Mouse (Mus musculus): ENCODE results near the gene Cbfa2t3. TPM values are rescaled to one million over a fixed set of nuclear protein-coding genes. Genes with fewer than 3 reads are reported as not detected.
A peak's percentile ranks its signal among the peaks of the same experiment; 100 is the strongest.

Cbfa2t3 gene
- 5.9 and 7.6 TPM in 2 replicates for polyA plus RNA-seq (2015; fragmentation: Nextera tagmentation; extraction: Ambion mirVana)

DNA sequence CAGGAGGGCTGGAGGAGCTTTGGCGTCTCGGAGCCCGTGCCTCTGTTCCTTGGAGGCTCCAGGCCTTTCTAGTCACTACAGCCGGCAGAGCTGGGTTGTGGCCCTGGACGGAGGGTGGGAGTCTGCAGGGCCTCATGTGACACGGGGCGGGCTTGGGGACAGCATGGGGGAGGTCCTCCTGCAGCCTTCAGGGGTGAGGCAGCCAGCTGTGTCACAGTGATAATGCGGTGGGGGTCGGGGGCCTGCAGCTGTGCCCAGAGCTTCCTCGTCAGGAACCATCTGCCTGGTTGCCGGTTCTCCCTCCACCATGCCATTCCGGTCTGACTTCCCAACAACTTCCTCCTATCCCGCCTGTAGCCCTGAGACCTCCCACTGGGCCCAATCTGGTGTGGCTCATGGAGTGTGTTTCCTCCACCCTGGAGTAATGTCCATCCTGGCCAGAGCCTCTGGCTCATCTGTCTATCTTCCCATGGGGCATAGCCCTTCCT, at the start of gene Cbfa2t3:
Cbfa2t3 (minus strand) TSS at position 105 of the 488 bp plus-strand sequence.
- WGBS = 45% methylated on average over 13 of the region's 13 CpGs
- H3K27me3 ChIP-seq (replicated peaks; ENCODE audit: control insufficient read depth, insufficient read depth, low read length) = no peaks in the 10 kb centered on the region
- peak within 1 kb of the TSS; percentile 30; the same call in 1 of the 2 replicates for H3K4me2 ChIP-seq (replicated peaks; ENCODE audit: low read depth)
- no peak within 1 kb of the TSS for H3K27ac ChIP-seq (ENCODE audit: low read depth, low read length)
- no peak within 1 kb of the TSS for H3K9ac ChIP-seq (ENCODE audit: low read depth, low read length)
- no peak for ATAC-seq
- no peaks in the 10 kb centered on the region for H3K36me3 ChIP-seq (ENCODE audit: control insufficient read depth, insufficient read depth)
- no peak within 1 kb of the TSS for H3K4me3 ChIP-seq (ENCODE audit: low read depth, low read length)
- H3K4me1 ChIP-seq (replicated peaks; ENCODE audit: control insufficient read depth, insufficient read depth, low read length) = no peaks in the 10 kb centered on the region
- TF ChIP-seq CTCF (IDR thresholded peaks at IDR 0.05; ENCODE audit: low read depth) = no peak
- H3K9me3 ChIP-seq (ENCODE audit: control insufficient read depth) = no peaks in the 10 kb centered on the region

GRCm38 (mm10) chr8:122747825-122748224, 48.9 kb upstream of the Cbfa2t3 start:
- Histone ChIP-seq H3K4me2 (replicated peaks; ENCODE audit: low read depth) (no peak overlapping the region), H3K9me3 (ENCODE audit: control insufficient read depth) (no peaks in the 10 kb centered on the region), H3K4me1 (replicated peaks; ENCODE audit: control insufficient read depth, insufficient read depth, low read length) (no peaks in the 10 kb centered on the region), H3K27ac (ENCODE audit: low read depth, low read length) (no peak overlapping the region), H3K36me3 (ENCODE audit: control insufficient read depth, insufficient read depth) (no peaks in the 10 kb centered on the region), H3K9ac (ENCODE audit: low read depth, low read length) (no peak overlapping the region), H3K4me3 (ENCODE audit: low read depth, low read length) (no peak overlapping the region), H3K27me3 (replicated peaks; ENCODE audit: control insufficient read depth, insufficient read depth, low read length) (0 out of 2 replicates have a peak, but pooled peaks cover 2% of the 10 kb centered on the region)
- WGBS = 100% methylated on average over 1 of the region's 1 CpGs
- no peak for TF ChIP-seq CTCF (IDR thresholded peaks at IDR 0.05; ENCODE audit: low read depth)
- no peak for ATAC-seq

DNA sequence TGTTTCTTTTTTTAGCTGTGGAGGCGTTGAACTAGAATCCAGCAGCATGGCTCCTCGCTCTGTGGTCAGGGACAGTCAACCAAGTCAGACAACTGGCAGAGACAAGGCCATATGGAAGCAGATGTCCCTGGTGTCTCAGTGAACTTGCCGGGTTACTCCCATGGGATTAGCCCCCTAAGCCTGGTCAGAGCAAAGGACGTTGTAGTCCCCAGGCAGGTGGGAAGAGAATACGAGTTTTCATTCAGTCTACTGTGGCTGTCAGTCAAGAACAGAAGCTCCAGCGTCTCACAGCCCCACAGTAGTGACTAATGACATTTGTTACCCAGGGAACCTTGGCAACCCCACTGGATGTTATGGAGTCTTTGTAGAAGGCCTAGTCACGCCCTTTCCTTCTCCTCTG, 47.5 kb upstream of the Cbfa2t3 start:
- WGBS = 61% methylated on average over 7 of the region's 7 CpGs
- Histone ChIP-seq H3K4me2 (replicated peaks; ENCODE audit: low read depth) (no peak overlapping the region), H3K27ac (ENCODE audit: low read depth, low read length) (no peak overlapping the region), H3K9me3 (ENCODE audit: control insufficient read depth) (no peaks in the 10 kb centered on the region), H3K9ac (ENCODE audit: low read depth, low read length) (no peak overlapping the region), H3K4me3 (ENCODE audit: low read depth, low read length) (no peak overlapping the region), H3K36me3 (ENCODE audit: control insufficient read depth, insufficient read depth) (no peaks in the 10 kb centered on the region), H3K4me1 (replicated peaks; ENCODE audit: control insufficient read depth, insufficient read depth, low read length) (no peaks in the 10 kb centered on the region), H3K27me3 (replicated peaks; ENCODE audit: control insufficient read depth, insufficient read depth, low read length) (0 out of 2 replicates have a peak, but pooled peaks cover 9% of the 10 kb centered on the region)
- no peak for TF ChIP-seq CTCF (IDR thresholded peaks at IDR 0.05; ENCODE audit: low read depth)
- ATAC-seq = no peak

GRCm38 (mm10) chr8:122745750-122746275, 46.9 kb upstream of the Cbfa2t3 start:
- WGBS = 21% methylated on average over 16 of the region's 16 CpGs
- no peak for ATAC-seq
- H3K9ac ChIP-seq (ENCODE audit: low read depth, low read length) = no peak overlapping the region
- H3K9me3 ChIP-seq (ENCODE audit: control insufficient read depth) = no peaks in the 10 kb centered on the region
- H3K36me3 ChIP-seq (ENCODE audit: control insufficient read depth, insufficient read depth) = no peaks in the 10 kb centered on the region
- no peaks in the 10 kb centered on the region for H3K4me1 ChIP-seq (replicated peaks; ENCODE audit: control insufficient read depth, insufficient read depth, low read length)
- H3K27ac ChIP-seq (ENCODE audit: low read depth, low read length) = no peak overlapping the region
- H3K4me2 ChIP-seq (replicated peaks; ENCODE audit: low read depth) = no peak overlapping the region
- no peak overlapping the region for H3K4me3 ChIP-seq (ENCODE audit: low read depth, low read length)
- TF ChIP-seq CTCF (IDR thresholded peaks at IDR 0.05; ENCODE audit: low read depth) = no peak
- 0 out of 2 replicates have a peak, but pooled peaks cover 9% of the 10 kb centered on the region for H3K27me3 ChIP-seq (replicated peaks; ENCODE audit: control insufficient read depth, insufficient read depth, low read length)

- Histone ChIP-seq H3K4me2 (replicated peaks; ENCODE audit: low read depth) (no peak overlapping the region), H3K9me3 (ENCODE audit: control insufficient read depth) (no peaks in the 10 kb centered on the region), H3K4me1 (replicated peaks; ENCODE audit: control insufficient read depth, insufficient read depth, low read length) (no peaks in the 10 kb centered on the region), H3K4me3 (ENCODE audit: low read depth, low read length) (no peak overlapping the region), H3K9ac (ENCODE audit: low read depth, low read length) (no peak overlapping the region), H3K36me3 (ENCODE audit: control insufficient read depth, insufficient read depth) (no peaks in the 10 kb centered on the region), H3K27me3 (replicated peaks; ENCODE audit: control insufficient read depth, insufficient read depth, low read length) (0 out of 2 replicates have a peak, but pooled peaks cover 9% of the 10 kb centered on the region), H3K27ac (ENCODE audit: low read depth, low read length) (no peak overlapping the region)
- WGBS = 22% methylated on average over 17 of the region's 17 CpGs
- ATAC-seq = no peak
- no peak for TF ChIP-seq CTCF (IDR thresholded peaks at IDR 0.05; ENCODE audit: low read depth)
Measured at GRCm38 (mm10) chr8:122745022-122745749, 46.3 kb upstream of the Cbfa2t3 start.

DNA sequence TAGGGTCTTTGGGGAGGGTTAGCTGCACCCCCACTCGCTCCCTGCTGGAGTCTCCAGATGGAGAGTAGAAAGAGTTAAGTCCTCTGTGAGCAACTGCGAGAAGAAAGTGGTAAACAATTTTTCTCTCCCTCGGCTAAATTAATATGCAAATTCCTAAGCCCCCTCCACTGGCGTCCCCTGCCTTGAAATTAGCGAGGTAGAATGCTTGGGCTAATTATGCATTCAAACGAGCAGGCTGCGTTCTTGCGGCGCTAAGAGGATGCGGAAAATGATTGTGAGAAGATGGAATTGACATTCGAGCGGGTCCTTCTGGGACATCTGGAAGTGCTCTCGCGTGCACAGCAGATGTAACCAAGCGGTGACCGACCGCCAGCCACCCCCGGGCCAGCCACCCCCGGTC, 43.6 kb upstream of the Cbfa2t3 start:
- no peak overlapping the region for H3K4me3 ChIP-seq (ENCODE audit: low read depth, low read length)
- H3K9me3 ChIP-seq (ENCODE audit: control insufficient read depth) = no peaks in the 10 kb centered on the region
- no peak for TF ChIP-seq CTCF (IDR thresholded peaks at IDR 0.05; ENCODE audit: low read depth)
- no peak for ATAC-seq
- H3K4me2 ChIP-seq (replicated peaks; ENCODE audit: low read depth) = no peak overlapping the region
- H3K27ac ChIP-seq (ENCODE audit: low read depth, low read length) = no peak overlapping the region
- 20% methylated on average over 19 of the region's 19 CpGs for WGBS
- no peaks in the 10 kb centered on the region for H3K36me3 ChIP-seq (ENCODE audit: control insufficient read depth, insufficient read depth)
- H3K27me3 ChIP-seq (replicated peaks; ENCODE audit: control insufficient read depth, insufficient read depth, low read length) = 0 out of 2 replicates have a peak, but pooled peaks cover 9% of the 10 kb centered on the region
- H3K4me1 ChIP-seq (replicated peaks; ENCODE audit: control insufficient read depth, insufficient read depth, low read length) = no peaks in the 10 kb centered on the region
- H3K9ac ChIP-seq (ENCODE audit: low read depth, low read length) = no peak overlapping the region
